Mouse (Mus musculus): ENCODE measurements around the gene Cfl2. TPM values are rescaled to one million over a fixed set of nuclear protein-coding genes. Genes with fewer than 3 reads are reported as not detected.
A peak's percentile ranks its signal among the peaks of the same experiment; 100 is the strongest.
"Not testable (repeated sequence)": the region's sequence is repeated elsewhere in the genome, so short reads cannot be mapped to it uniquely, and the experiment has no call there.

Cfl2 gene
- polyA plus RNA-seq, 1 experiment from 2014 or later: 166 TPM

GRCm38 (mm10) chr12:54859531-54859930 lies 3.1 kb downstream of the Cfl2 start:
- H3K27me3 ChIP-seq: no peaks in the 10 kb centered on the region
- H3K9me3 ChIP-seq: no peaks in the 10 kb centered on the region
- H3K4me3 ChIP-seq: no peak overlapping the region
- peaks cover 8% of the 10 kb centered on the region; the same call in 1 of the 2 replicates for H3K4me1 ChIP-seq
- H3K4me2 ChIP-seq (replicated peaks): no peak overlapping the region
- no peak overlapping the region for H3K9ac ChIP-seq
- ATAC-seq (ENCODE audit: insufficient number of reproducible peaks, insufficient read depth, low FRiP score, low TSS enrichment): no peak
- peaks cover 33% of the 10 kb centered on the region for H3K36me3 ChIP-seq
- no peak overlapping the region for H3K27ac ChIP-seq
- 58% methylated on average over 6 of the region's 6 CpGs for WGBS

- H3K9ac ChIP-seq: no peak overlapping the region
These were observed 12.1 kb downstream of the Cfl2 start for GRCm38 (mm10) chr12:54850551-54850950.

GRCm38 (mm10) chr12:54844415-54844814 lies 18.3 kb downstream of the Cfl2 start:
- Histone ChIP-seq H3K27me3 (no peaks in the 10 kb centered on the region), H3K27ac (no peak overlapping the region), H3K4me3 (no peak overlapping the region), H3K9ac (no peak overlapping the region), H3K4me1 (no peaks in the 10 kb centered on the region), H3K36me3 (no peaks in the 10 kb centered on the region), H3K9me3 (no peaks in the 10 kb centered on the region), H3K4me2 (replicated peaks) (no peak overlapping the region)
- no peak for ATAC-seq (ENCODE audit: insufficient number of reproducible peaks, insufficient read depth, low FRiP score, low TSS enrichment)

More at GRCm38 (mm10) chr12:54850551-54850950, 12.1 kb downstream of the Cfl2 start:
- Histone ChIP-seq H3K36me3 (peaks cover 6% of the 10 kb centered on the region; the same call in 1 of the 2 replicates), H3K27me3 (no peaks in the 10 kb centered on the region), H3K4me2 (replicated peaks) (no peak overlapping the region), H3K4me1 (no peaks in the 10 kb centered on the region), H3K27ac (no peak overlapping the region), H3K9me3 (no peaks in the 10 kb centered on the region), H3K4me3 (no peak overlapping the region)
- 90% methylated on average over 2 of the region's 2 CpGs for WGBS
- ATAC-seq (ENCODE audit: insufficient number of reproducible peaks, insufficient read depth, low FRiP score, low TSS enrichment): no peak

- Histone ChIP-seq H3K4me1 (no peaks in the 10 kb centered on the region), H3K4me2 (replicated peaks) (no peak overlapping the region), H3K9me3 (no peaks in the 10 kb centered on the region), H3K9ac (no peak overlapping the region), H3K36me3 (no peaks in the 10 kb centered on the region), H3K27ac (no peak overlapping the region), H3K4me3 (no peak overlapping the region), H3K27me3 (no peaks in the 10 kb centered on the region)
- 84% methylated on average over 1 of the region's 1 CpGs for WGBS
- ATAC-seq (ENCODE audit: insufficient number of reproducible peaks, insufficient read depth, low FRiP score, low TSS enrichment): no peak
These were observed 21.1 kb downstream of the Cfl2 start for GRCm38 (mm10) chr12:54841576-54841975.

- Histone ChIP-seq H3K36me3 (no peaks in the 10 kb centered on the region), H3K9ac (no peak overlapping the region), H3K4me1 (no peaks in the 10 kb centered on the region), H3K27me3 (no peaks in the 10 kb centered on the region), H3K9me3 (no peaks in the 10 kb centered on the region), H3K4me3 (no peak overlapping the region), H3K4me2 (replicated peaks) (no peak overlapping the region), H3K27ac (no peak overlapping the region)
- no peak for ATAC-seq (ENCODE audit: insufficient number of reproducible peaks, insufficient read depth, low FRiP score, low TSS enrichment)
- WGBS: 74% methylated on average over 2 of the region's 2 CpGs
These were observed 22.9 kb downstream of the Cfl2 start for GRCm38 (mm10) chr12:54839815-54840214.

GRCm38 (mm10) chr12:54838931-54839330 lies 23.7 kb downstream of the Cfl2 start:
- Histone ChIP-seq H3K27ac (no peak overlapping the region), H3K36me3 (no peaks in the 10 kb centered on the region), H3K4me3 (no peak overlapping the region), H3K9ac (no peak overlapping the region), H3K9me3 (no peaks in the 10 kb centered on the region), H3K4me2 (replicated peaks) (no peak overlapping the region), H3K27me3 (no peaks in the 10 kb centered on the region), H3K4me1 (no peaks in the 10 kb centered on the region)
- no peak for ATAC-seq (ENCODE audit: insufficient number of reproducible peaks, insufficient read depth, low FRiP score, low TSS enrichment)

GRCm38 (mm10) chr12:54835608-54836570 lies 26.8 kb downstream of the Cfl2 start:
- WGBS: 79% methylated on average over 18 of the region's 18 CpGs
- no peak overlapping the region for H3K9ac ChIP-seq
- no peaks in the 10 kb centered on the region for H3K27me3 ChIP-seq
- H3K9me3 ChIP-seq: no peaks in the 10 kb centered on the region
- no peaks in the 10 kb centered on the region for H3K4me1 ChIP-seq
- no peak overlapping the region for H3K4me3 ChIP-seq
- H3K27ac ChIP-seq: no peak overlapping the region
- no peak overlapping the region for H3K4me2 ChIP-seq (replicated peaks)
- no peak for ATAC-seq (ENCODE audit: insufficient number of reproducible peaks, insufficient read depth, low FRiP score, low TSS enrichment)
- H3K36me3 ChIP-seq: no peaks in the 10 kb centered on the region

- Histone ChIP-seq H3K9ac (no peak overlapping the region), H3K4me1 (no peaks in the 10 kb centered on the region), H3K9me3 (no peaks in the 10 kb centered on the region), H3K36me3 (no peaks in the 10 kb centered on the region), H3K4me2 (replicated peaks) (peak overlapping the region; percentile 31), H3K4me3 (peak overlapping the region; percentile 28), H3K27ac (peak overlapping the region; percentile 55), H3K27me3 (no peaks in the 10 kb centered on the region)
- peak; percentile 86 for ATAC-seq (ENCODE audit: insufficient number of reproducible peaks, insufficient read depth, low FRiP score, low TSS enrichment)
- 6% methylated on average over 11 of the region's 11 CpGs for WGBS
These were observed 27.7 kb downstream of the Cfl2 start for GRCm38 (mm10) chr12:54834925-54835447.

GRCm38 (mm10) chr12:54833856-54834399 lies 28.7 kb downstream of the Cfl2 start:
- Histone ChIP-seq H3K4me3 (no peak overlapping the region), H3K27me3 (no peaks in the 10 kb centered on the region), H3K9ac (no peak overlapping the region), H3K36me3 (no peaks in the 10 kb centered on the region), H3K4me2 (replicated peaks) (no peak overlapping the region), H3K9me3 (no peaks in the 10 kb centered on the region), H3K4me1 (no peaks in the 10 kb centered on the region), H3K27ac (no peak overlapping the region)
- ATAC-seq (ENCODE audit: insufficient number of reproducible peaks, insufficient read depth, low FRiP score, low TSS enrichment): no peak
- 69% methylated on average over 9 of the region's 9 CpGs for WGBS

GRCm38 (mm10) chr12:54831927-54832326 lies 30.8 kb downstream of the Cfl2 start:
- not testable (repeated sequence) for H3K27me3 ChIP-seq; ATAC-seq (ENCODE audit: insufficient number of reproducible peaks, insufficient read depth, low FRiP score, low TSS enrichment); H3K36me3 ChIP-seq; H3K4me1 ChIP-seq; H3K27ac ChIP-seq; H3K9me3 ChIP-seq; H3K4me2 ChIP-seq (replicated peaks); H3K4me3 ChIP-seq
- peak overlapping the region; percentile 38; the same call in 1 of the 2 replicates for H3K9ac ChIP-seq
- 79% methylated on average over 1 of the region's 1 CpGs for WGBS

GRCm38 (mm10) chr12:54830574-54830973 lies 32.1 kb downstream of the Cfl2 start:
- no peaks in the 10 kb centered on the region for H3K27me3 ChIP-seq
- 13% methylated on average over 6 of the region's 6 CpGs for WGBS
- no peak overlapping the region for H3K4me3 ChIP-seq
- no peaks in the 10 kb centered on the region for H3K9me3 ChIP-seq
- ATAC-seq (ENCODE audit: insufficient number of reproducible peaks, insufficient read depth, low FRiP score, low TSS enrichment): no peak
- H3K36me3 ChIP-seq: no peaks in the 10 kb centered on the region
- no peak overlapping the region for H3K9ac ChIP-seq
- no peaks in the 10 kb centered on the region for H3K4me1 ChIP-seq
- no peak overlapping the region for H3K27ac ChIP-seq
- H3K4me2 ChIP-seq (replicated peaks): no peak overlapping the region

GRCm38 (mm10) chr12:54829876-54830275 lies 32.8 kb downstream of the Cfl2 start:
- H3K27ac ChIP-seq: no peak overlapping the region
- no peaks in the 10 kb centered on the region for H3K27me3 ChIP-seq
- WGBS: 52% methylated on average over 5 of the region's 5 CpGs
- H3K4me2 ChIP-seq (replicated peaks): no peak overlapping the region
- H3K4me3 ChIP-seq: no peak overlapping the region
- no peak overlapping the region for H3K9ac ChIP-seq
- no peak for ATAC-seq (ENCODE audit: insufficient number of reproducible peaks, insufficient read depth, low FRiP score, low TSS enrichment)
- H3K9me3 ChIP-seq: no peaks in the 10 kb centered on the region
- no peaks in the 10 kb centered on the region for H3K36me3 ChIP-seq
- H3K4me1 ChIP-seq: no peaks in the 10 kb centered on the region
